Mouse (Mus musculus) hindbrain, postnatal 0 days (tissue): ENCODE measurements around the gene Myoz1. TPM values are rescaled to one million over a fixed set of nuclear protein-coding genes. Genes with fewer than 3 reads are reported as not detected.

Experiments used
- ATAC-seq: fragments of 200-750 bp; cut with Nextera tagmentation; 2 replicates; pipeline ENCODE4 v1.8.0; 2017; ENCODE audit warnings: mild to moderate bottlenecking, moderate TSS enrichment, moderate library complexity
- DNase-seq: peaks from one replicate; pipeline ENCODE4 v3.0.0-alpha.2; 2015; ENCODE audit warnings: low spot score
- H3K27ac ChIP-seq: fragments of 300-500 bp; sonication (generic); 2 replicates; pipeline ENCODE4 v1.5.1; 2014; ENCODE audit warnings: mild to moderate bottlenecking
- H3K27me3 ChIP-seq: fragments of 300-500 bp; sonication (generic); 2 replicates; pipeline ENCODE4 v1.6.1; 2014; ENCODE audit warnings: low read length, mixed read lengths; ENCODE audit not compliant: insufficient read depth
- H3K36me3 ChIP-seq: fragments of 300-500 bp; sonication (generic); 2 replicates; pipeline ENCODE4 v1.6.1; 2014; ENCODE audit warnings: low read length, mixed read lengths; ENCODE audit not compliant: insufficient read depth
- H3K4me1 ChIP-seq: fragments of 300-500 bp; sonication (generic); 2 replicates; pipeline ENCODE4 v1.6.1; 2014; ENCODE audit warnings: antibody characterized with exemption, low read length, mixed read lengths; ENCODE audit not compliant: insufficient read depth
- H3K4me2 ChIP-seq: fragments of 300-500 bp; sonication (generic); 2 replicates; pipeline ENCODE4 v1.6.1; 2014; ENCODE audit warnings: low read depth, mild to moderate bottlenecking, low read length, moderate library complexity, mixed read lengths
- H3K4me3 ChIP-seq: fragments of 300-500 bp; sonication (generic); 2 replicates; pipeline ENCODE4 v1.5.1; 2014; ENCODE audit warnings: low read length
- H3K9ac ChIP-seq: fragments of 300-500 bp; sonication (generic); replicated peaks from 2 replicates; pipeline ENCODE4 v1.6.1; 2014; ENCODE audit warnings: mild to moderate bottlenecking, low read length, moderate library complexity, mixed read lengths
- H3K9me3 ChIP-seq: fragments of 300-500 bp; sonication (generic); 2 replicates; pipeline ENCODE4 v1.6.1; 2016; ENCODE audit warnings: low read length, mixed read lengths
- CTCF ChIP-seq: IDR thresholded peaks from 2 replicates; pipeline ENCODE4 v1.5.1; 2016; ENCODE audit warnings: antibody characterized with exemption, control low read depth, low read depth
- WGBS: fragments of 180-500 bp; shearing (Covaris S2); extraction: QIAGEN DNeasy Blood & Tissue Kit; methylation state at CpG from one replicate; pipeline ENCODE4 v1.1.7; 2014; 5-methylcytosine and 5-hydroxymethylcytosine counted together
- polyA plus RNA-seq: library from polyadenylated mRNA; unstranded; fragments of >200 nt; fragmentation: Nextera tagmentation; extraction: Ambion mirVana; gene quantifications from 2 replicates; pipeline ENCODE4 v1.2.1, GENCODE M21; 2015
- total RNA-seq: library from RNA; depleted of rRNA; stranded (reverse); fragments of >200 nt; gene quantifications from 2 replicates; pipeline ENCODE4 v1.2.3, GENCODE M21; 2014

Gene Myoz1
- total and polyA plus RNA-seq, 2 experiments from 2014 or later = not detected

DNA sequence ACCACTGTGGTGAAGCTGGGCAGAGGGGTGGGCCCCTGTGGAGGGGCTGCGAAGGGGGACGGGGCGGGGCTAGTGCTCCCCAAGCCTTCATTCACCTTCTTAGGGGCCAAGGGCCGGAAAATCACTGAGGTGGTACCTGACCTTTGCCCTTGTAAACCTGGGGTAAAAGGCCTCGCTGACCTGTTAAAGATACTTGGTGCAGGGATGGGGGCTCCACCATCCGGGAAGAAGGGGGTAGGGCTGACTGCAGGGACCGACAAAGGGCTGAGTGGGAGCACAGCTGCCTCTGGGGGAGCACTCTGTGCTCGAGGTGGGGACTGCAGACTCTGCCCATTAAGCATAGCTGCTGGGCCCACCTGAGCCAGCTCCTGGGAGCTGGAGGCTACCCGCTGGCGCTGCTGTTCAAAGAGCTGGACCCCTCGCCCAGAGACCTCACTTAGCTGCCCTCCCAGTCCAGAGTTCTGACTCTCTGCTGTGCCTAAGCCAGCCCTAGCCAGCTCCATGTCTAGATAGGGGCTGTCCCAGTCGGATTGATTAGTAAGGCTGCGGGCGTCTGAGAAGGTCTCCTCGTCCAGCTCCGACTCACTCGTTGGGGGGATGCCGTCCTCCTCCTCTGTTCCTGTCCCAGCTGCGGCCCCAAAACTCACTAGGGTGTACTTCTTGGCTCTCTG, 5.5 kb upstream of the Myoz1 start:
- Histone ChIP-seq H3K27me3 (no peaks in the 10 kb centered on the region), H3K4me3 (peak overlapping the region; percentile 57), H3K4me2 (peak overlapping the region; percentile 72), H3K9ac (peak overlapping the region; percentile 79), H3K9me3 (no peaks in the 10 kb centered on the region), H3K36me3 (no peaks in the 10 kb centered on the region), H3K27ac (peak overlapping the region; percentile 93), H3K4me1 (peaks cover 13% of the 10 kb centered on the region; the same call in 1 of the 2 replicates)
- DNase-seq = peak; percentile 38
- peak; percentile 68 for ATAC-seq
- 6% methylated on average over 19 of the region's 19 CpGs for WGBS
- TF ChIP-seq CTCF = peak; percentile 6; the same call in 1 of the 2 replicates

DNA sequence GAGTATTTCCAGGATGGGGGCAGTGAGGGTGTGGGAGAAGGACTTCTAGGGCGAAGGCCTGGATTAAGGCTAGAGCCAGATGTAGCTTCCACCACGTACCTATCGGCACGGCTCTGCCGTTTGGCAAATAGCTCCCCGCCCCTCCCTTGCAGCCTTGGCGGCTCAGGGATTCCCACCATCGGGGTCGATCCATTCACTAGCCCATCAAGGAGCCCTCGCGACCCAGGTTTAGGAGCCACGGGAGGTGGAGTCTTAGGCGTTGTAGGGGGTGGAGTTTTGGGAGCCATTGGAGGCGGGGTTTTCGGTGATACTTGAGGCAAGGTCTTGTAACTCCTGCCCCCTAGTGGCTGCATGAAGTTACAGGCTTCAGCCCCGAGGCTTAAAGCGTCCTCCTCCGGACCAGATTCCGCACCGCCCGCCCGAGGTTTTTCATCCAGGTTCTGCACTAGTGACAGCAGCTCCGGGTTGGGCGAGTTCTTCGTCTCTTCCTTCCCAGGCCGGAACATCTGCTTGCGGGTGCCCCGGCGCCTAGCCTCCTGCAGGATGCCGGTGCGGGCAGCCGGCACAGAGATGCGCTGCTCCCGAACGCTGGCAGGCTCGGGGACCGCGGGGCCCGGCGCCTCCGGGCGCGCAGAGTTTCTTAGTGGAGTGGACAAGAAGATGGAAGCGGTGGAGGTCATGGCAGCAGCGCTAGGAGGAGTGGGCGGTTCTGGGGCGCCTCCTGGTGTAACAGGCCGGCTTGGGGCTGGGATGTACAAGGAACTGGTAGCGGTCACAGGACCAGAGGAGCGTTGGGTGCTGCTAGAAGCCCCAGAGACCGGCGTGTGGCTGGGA, 4.7 kb upstream of the Myoz1 start:
- Histone ChIP-seq H3K4me1 (peaks cover 13% of the 10 kb centered on the region; the same call in 1 of the 2 replicates), H3K27me3 (no peaks in the 10 kb centered on the region), H3K4me3 (peak overlapping the region; percentile 57), H3K27ac (peak overlapping the region; percentile 93), H3K9ac (peak overlapping the region; percentile 79), H3K4me2 (peak overlapping the region; percentile 72), H3K36me3 (no peaks in the 10 kb centered on the region), H3K9me3 (no peaks in the 10 kb centered on the region)
- WGBS = 1% methylated on average over 52 of the region's 52 CpGs
- peak; percentile 99 for DNase-seq
- TF ChIP-seq CTCF = peak; percentile 91
- peak; percentile 93 for ATAC-seq

DNA sequence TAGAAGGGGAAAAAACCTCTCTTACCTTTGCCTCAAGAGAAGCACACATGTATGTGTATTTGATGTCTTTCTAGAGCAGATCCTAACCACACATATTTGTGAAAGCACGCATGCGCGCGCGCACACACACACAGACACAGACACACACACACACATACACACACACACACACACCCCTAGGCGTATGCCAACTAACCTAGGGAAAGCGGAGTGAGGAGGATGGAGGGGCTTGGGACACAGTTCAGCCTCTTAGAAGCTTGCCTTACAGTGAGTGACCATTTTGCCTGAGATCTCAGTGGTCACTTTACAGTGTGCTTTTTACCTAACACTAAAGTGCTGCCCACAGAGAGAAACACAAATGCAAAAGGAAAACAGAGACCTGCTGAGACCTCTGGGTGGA, 3.3 kb upstream of the Myoz1 start:
- ATAC-seq (no peak), DNase-seq (no peak)
- H3K27ac ChIP-seq = no peak overlapping the region
- no peak for TF ChIP-seq CTCF
- H3K9ac ChIP-seq = no peak overlapping the region
- H3K27me3 ChIP-seq = no peaks in the 10 kb centered on the region
- H3K36me3 ChIP-seq = no peaks in the 10 kb centered on the region
- peaks cover 13% of the 10 kb centered on the region; the same call in 1 of the 2 replicates for H3K4me1 ChIP-seq
- no peak overlapping the region for H3K4me3 ChIP-seq
- no peaks in the 10 kb centered on the region for H3K9me3 ChIP-seq
- no peak overlapping the region for H3K4me2 ChIP-seq
- 98% methylated on average over 7 of the region's 7 CpGs for WGBS

DNA sequence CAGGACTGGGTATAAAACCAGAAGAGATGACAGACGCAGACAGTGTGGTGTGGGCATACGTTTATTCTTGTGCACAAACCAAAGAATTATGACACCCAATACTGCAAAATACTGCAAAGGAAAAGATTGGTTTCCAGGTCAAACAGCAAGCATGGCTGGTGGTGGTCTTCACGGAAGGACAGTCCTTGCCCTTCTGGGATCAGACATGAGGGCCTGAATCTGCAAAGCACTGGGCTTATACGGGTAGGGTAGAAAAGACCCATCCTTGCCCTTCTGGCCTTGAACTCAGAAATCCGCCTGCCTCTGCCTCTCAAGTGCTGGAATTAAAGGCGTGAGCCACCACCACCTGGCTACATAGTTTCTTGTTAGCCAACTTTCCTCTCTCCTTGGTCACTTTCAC, 2.6 kb upstream of the Myoz1 start:
- Histone ChIP-seq H3K27me3 (no peaks in the 10 kb centered on the region), H3K36me3 (no peaks in the 10 kb centered on the region), H3K4me1 (peaks cover 13% of the 10 kb centered on the region; the same call in 1 of the 2 replicates), H3K9ac (no peak overlapping the region), H3K4me2 (no peak overlapping the region), H3K9me3 (no peaks in the 10 kb centered on the region), H3K27ac (no peak overlapping the region), H3K4me3 (no peak overlapping the region)
- DNase-seq = no peak
- no peak for TF ChIP-seq CTCF
- ATAC-seq = no peak
- 92% methylated on average over 6 of the region's 6 CpGs for WGBS

DNA sequence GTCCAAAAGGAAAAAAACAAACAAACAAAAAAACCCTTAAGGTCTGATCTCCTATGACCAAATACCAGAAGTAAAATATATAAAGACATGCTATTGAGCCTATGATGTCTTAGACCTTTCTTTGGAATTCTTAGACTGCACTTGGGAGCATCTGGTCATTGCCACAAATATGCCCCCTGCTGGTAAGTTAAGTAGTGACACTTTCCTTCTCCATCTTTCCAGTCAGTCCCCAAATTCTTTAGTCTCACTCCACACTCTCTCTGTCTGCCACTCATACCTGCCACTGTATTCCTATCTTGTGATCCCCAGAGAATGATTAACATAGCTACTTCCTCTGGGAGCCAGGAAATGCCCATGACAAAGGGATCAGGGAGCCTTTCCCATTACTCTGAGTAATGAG, 2.0 kb upstream of the Myoz1 start:
- Histone ChIP-seq H3K9ac (no peak overlapping the region), H3K4me1 (peaks cover 13% of the 10 kb centered on the region; the same call in 1 of the 2 replicates), H3K4me3 (no peak overlapping the region), H3K36me3 (no peaks in the 10 kb centered on the region), H3K4me2 (no peak overlapping the region), H3K27ac (no peak overlapping the region), H3K27me3 (no peaks in the 10 kb centered on the region), H3K9me3 (no peaks in the 10 kb centered on the region)
- peak; percentile 72 for DNase-seq
- no peak for ATAC-seq
- TF ChIP-seq CTCF = peak; percentile 77

DNA sequence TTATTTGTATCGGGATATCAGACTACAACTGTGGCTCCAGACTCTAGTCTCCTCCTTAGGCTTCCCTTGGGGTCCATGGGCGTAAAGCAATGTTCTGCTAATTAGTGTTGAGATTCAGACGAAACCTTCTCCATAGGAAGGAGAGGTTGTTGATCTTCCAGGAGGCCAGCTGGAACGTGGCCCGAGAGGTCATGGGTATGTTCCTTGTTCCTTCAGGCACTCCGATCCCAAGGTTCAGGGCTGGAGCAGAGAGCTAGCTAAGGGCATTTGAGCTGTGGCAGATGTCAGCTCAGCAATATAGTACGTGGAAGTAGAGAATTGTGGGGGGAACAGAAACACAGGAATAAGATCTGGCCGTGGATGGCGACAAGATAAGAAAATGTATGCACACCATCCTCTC, 609 bp downstream of the Myoz1 start:
- H3K4me3 ChIP-seq = no peak overlapping the region
- ATAC-seq (no peak), DNase-seq (no peak)
- no peak overlapping the region for H3K9ac ChIP-seq
- 79% methylated on average over 9 of the region's 9 CpGs for WGBS
- no peaks in the 10 kb centered on the region; the same call in 1 of the 2 replicates for H3K4me1 ChIP-seq
- no peaks in the 10 kb centered on the region for H3K27me3 ChIP-seq
- no peaks in the 10 kb centered on the region for H3K36me3 ChIP-seq
- no peak for TF ChIP-seq CTCF
- no peaks in the 10 kb centered on the region for H3K9me3 ChIP-seq
- no peak overlapping the region for H3K4me2 ChIP-seq
- H3K27ac ChIP-seq = no peak overlapping the region
